Mouse (Mus musculus) lung, postnatal 0 days (tissue): Measurements from ENCODE around the gene Golga2.

Source experiments
- CTCF ChIP-seq: IDR thresholded peaks from 2 replicates; pipeline ENCODE4 v1.5.1; 2016; ENCODE audit warnings: antibody characterized with exemption, mild to moderate bottlenecking
- EP300 ChIP-seq: IDR thresholded peaks from 2 replicates; pipeline ENCODE4 v1.6.1; 2016; ENCODE audit warnings: antibody characterized with exemption, mild to moderate bottlenecking, control low read depth

GRCm38 (mm10) chr2:32282289-32282688 is 4.9 kb upstream of the Golga2 start:
- no peak for TF ChIP-seq CTCF
- TF ChIP-seq EP300, result no peak
